Mouse (Mus musculus) liver, adult 10 weeks (tissue): Measurements from ENCODE around the gene Apoh. TPM values are rescaled to one million over a fixed set of nuclear protein-coding genes. Genes with fewer than 3 reads are reported as not detected.

ENCODE experiments used
- polyA plus RNA-seq: library from polyadenylated mRNA; stranded (reverse); fragments of 350-450 nt; fragmentation: Illumina TruSeq; extraction: RNeasy Lipid Tissue Mini Kit (QIAGEN cat#74804); gene quantifications from one replicate; pipeline ENCODE4 v1.2.3, GENCODE M21; 2014; ENCODE audit warnings: low read depth, low replicate concordance

The Apoh gene
- 2,380 TPM for polyA plus RNA-seq

GRCm38 (mm10) chr11:108342781-108343768 is at the start of gene Apoh:
Gene Apoh (plus strand): TSS chr11:108343354.

GRCm38 (mm10) chr11:108343789-108344462 is 772 bp downstream of the Apoh start, which contains the start of gene Prkca:
Gene Prkca (minus strand): TSS chr11:108343928.

GRCm38 (mm10) chr11:108424889-108425591 is 81.9 kb downstream of the Apoh start, which contains the start of gene Cep112:
Gene Cep112 (plus strand): TSS chr11:108425192.

Other genes starting within 250 kb of the Apoh start
- gene Prkca, start 574 bp downstream of the Apoh start, polyA plus RNA-seq = 14.3 TPM
- 1.1 TPM for gene Cep112, start 81.8 kb downstream of the Apoh start, polyA plus RNA-seq